25 mouse cellular contexts compared by ENCODE assay signal in genomic region chr4:41666646-41667045, GRCm38 (mm10). TPM values are rescaled to one million over a fixed set of nuclear protein-coding genes. Genes with fewer than 3 reads are reported as not detected.
DNase-seq lines count a peak whose midpoint lies in the region; ATAC-seq and TF ChIP-seq lines count a peak whose summit lies in the region.
"Had no signal": no experiment of that assay in that cellular context is flagged by ENCODE, and none has a peak within 500 bp of the region (broad histone marks: within the 10 kb centered on the region; RNA-seq: fewer than 3 reads in every experiment).

No protein-coding gene starts in this region.

- DNase-seq in adrenal gland, postnatal 36 days: peak; percentile 22 to 49
- DNase-seq in adrenal gland, adult 2 months: no peak
- DNase-seq in hindbrain, postnatal 0 days (ENCODE audit: low spot score): no peak
- no peak for DNase-seq in midbrain, embryonic 14.5 days
- peak; percentile 40 to 66 for DNase-seq in gastrocnemius, postnatal 36 days
- no peak for DNase-seq in cerebellum, postnatal 14 days
- DNase-seq: cerebellum, adult 18-20 months; heart, postnatal 10 days; layer of hippocampus, postnatal 36 days; lung, adult 18-20 months; lung, postnatal 14 days; thymus, adult 2 months; thymus, postnatal 4 days had no signal

- H3K9me3 ChIP-seq in hindbrain, embryonic 13.5 days: no peaks in the 10 kb centered on the region
- no peaks in the 10 kb centered on the region for H3K9me3 ChIP-seq in hindbrain, postnatal 0 days (ENCODE audit: low read length)
- no peaks in the 10 kb centered on the region for H3K9me3 ChIP-seq in midbrain, embryonic 12.5 days
- no peaks in the 10 kb centered on the region for H3K9me3 ChIP-seq in midbrain, embryonic 14.5 days (ENCODE audit: control insufficient read depth, low read length)
- H3K9me3 ChIP-seq: heart, embryonic 12.5 days; intestine, embryonic 15.5 days; limb, embryonic 13.5 days; liver, embryonic 12.5 days; midbrain, embryonic 15.5 days; neural tube, embryonic 12.5 days had no signal

- H3K4me2 ChIP-seq in hindbrain, embryonic 13.5 days: no peak overlapping the region
- H3K4me2 ChIP-seq in hindbrain, postnatal 0 days (ENCODE audit: low read depth, low read length): no peak overlapping the region
- H3K4me2 ChIP-seq in midbrain, embryonic 12.5 days (replicated peaks): no peak overlapping the region
- no peak overlapping the region for H3K4me2 ChIP-seq in midbrain, embryonic 14.5 days (ENCODE audit: low read length)
- H3K4me2 ChIP-seq: heart, embryonic 12.5 days; intestine, embryonic 15.5 days; limb, embryonic 13.5 days; liver, embryonic 12.5 days; midbrain, embryonic 15.5 days; neural tube, embryonic 12.5 days had no signal

- no peak for TF ChIP-seq CTCF in hindbrain, postnatal 0 days (IDR thresholded peaks at IDR 0.05; ENCODE audit: low read depth)

- H3K27ac ChIP-seq in hindbrain, embryonic 13.5 days: no peak overlapping the region
- no peak overlapping the region for H3K27ac ChIP-seq in hindbrain, postnatal 0 days
- 0 out of 2 replicates have a peak overlapping the region, but pooled peaks have one; percentile 15 for H3K27ac ChIP-seq in midbrain, embryonic 12.5 days (replicated peaks)
- H3K27ac ChIP-seq in midbrain, embryonic 14.5 days (replicated peaks; ENCODE audit: low read depth, low read length): no peak overlapping the region
- H3K27ac ChIP-seq: intestine, embryonic 15.5 days; kidney, postnatal 0 days; limb, embryonic 13.5 days; liver, embryonic 12.5 days; midbrain, embryonic 15.5 days; neural tube, embryonic 12.5 days; stomach, postnatal 0 days had no signal

- WGBS in hindbrain, embryonic 13.5 days: 78% methylated on average over 11 of the region's 11 CpGs
- whole genome bisulfite sequencing in hindbrain, postnatal 0 days: 70% methylated on average over 11 of the region's 11 CpGs
- WGBS in midbrain, embryonic 12.5 days: 76% methylated on average over 11 of the region's 11 CpGs
- 80% methylated on average over 11 of the region's 11 CpGs for WGBS in midbrain, embryonic 14.5 days

- H3K4me3 ChIP-seq in hindbrain, embryonic 13.5 days: no peak overlapping the region
- H3K4me3 ChIP-seq in hindbrain, postnatal 0 days (ENCODE audit: low read length): no peak overlapping the region
- no peak overlapping the region for H3K4me3 ChIP-seq in midbrain, embryonic 12.5 days
- H3K4me3 ChIP-seq in midbrain, embryonic 14.5 days (replicated peaks; ENCODE audit: low read depth, low read length): no peak overlapping the region
- H3K4me3 ChIP-seq: heart, embryonic 12.5 days; intestine, embryonic 15.5 days; limb, embryonic 13.5 days; liver, embryonic 12.5 days; midbrain, embryonic 15.5 days; neural tube, embryonic 12.5 days had no signal

- peaks cover 22% of the 10 kb centered on the region for H3K36me3 ChIP-seq in hindbrain, embryonic 13.5 days
- peaks cover 9% of the 10 kb centered on the region for H3K36me3 ChIP-seq in hindbrain, postnatal 0 days (ENCODE audit: insufficient read depth, low read length)
- peaks cover 81% of the 10 kb centered on the region for H3K36me3 ChIP-seq in midbrain, embryonic 12.5 days
- peaks cover 62% of the 10 kb centered on the region for H3K36me3 ChIP-seq in midbrain, embryonic 14.5 days (ENCODE audit: control insufficient read depth, insufficient read depth, low read length)
- H3K36me3 ChIP-seq: heart, embryonic 12.5 days; intestine, embryonic 15.5 days; limb, embryonic 13.5 days; liver, embryonic 12.5 days; midbrain, embryonic 15.5 days had no signal

- peaks cover 57% of the 10 kb centered on the region for H3K4me1 ChIP-seq in hindbrain, embryonic 13.5 days (replicated peaks)
- peaks cover 6% of the 10 kb centered on the region; the same call in 1 of the 2 replicates for H3K4me1 ChIP-seq in hindbrain, postnatal 0 days (ENCODE audit: insufficient read depth, low read length)
- peaks cover 60% of the 10 kb centered on the region for H3K4me1 ChIP-seq in midbrain, embryonic 12.5 days
- H3K4me1 ChIP-seq in midbrain, embryonic 14.5 days (ENCODE audit: control insufficient read depth, insufficient read depth, low read length): peaks cover 22% of the 10 kb centered on the region

- no peaks in the 10 kb centered on the region for H3K27me3 ChIP-seq in hindbrain, embryonic 13.5 days
- H3K27me3 ChIP-seq in hindbrain, postnatal 0 days (ENCODE audit: insufficient read depth, low read length): no peaks in the 10 kb centered on the region
- peaks cover 4% of the 10 kb centered on the region; the same call in 1 of the 2 replicates for H3K27me3 ChIP-seq in midbrain, embryonic 12.5 days
- no peaks in the 10 kb centered on the region for H3K27me3 ChIP-seq in midbrain, embryonic 14.5 days (ENCODE audit: control insufficient read depth, insufficient read depth, low read length)
- H3K27me3 ChIP-seq: intestine, embryonic 15.5 days; midbrain, embryonic 15.5 days; neural tube, embryonic 12.5 days had no signal

- intact Hi-C loops in gastrocnemius, postnatal 36 days (cut with DNase I): no loop called here

- peak overlapping the region; percentile 35; the same call in 1 of the 2 replicates for H3K9ac ChIP-seq in hindbrain, embryonic 13.5 days
- H3K9ac ChIP-seq in hindbrain, postnatal 0 days (replicated peaks; ENCODE audit: low read length): no peak overlapping the region
- H3K9ac ChIP-seq in midbrain, embryonic 12.5 days (replicated peaks): no peak overlapping the region
- H3K9ac ChIP-seq in midbrain, embryonic 14.5 days (replicated peaks; ENCODE audit: low read length): no peak overlapping the region
- H3K9ac ChIP-seq: heart, embryonic 12.5 days; intestine, embryonic 15.5 days; limb, embryonic 13.5 days; liver, embryonic 12.5 days; midbrain, embryonic 15.5 days; neural tube, embryonic 12.5 days had no signal

- ATAC-seq in hindbrain, embryonic 13.5 days (ENCODE audit: low FRiP score): no peak
- no peak for ATAC-seq in hindbrain, postnatal 0 days
- no peak for ATAC-seq in midbrain, embryonic 12.5 days (ENCODE audit: low FRiP score, low read depth)
- no peak for ATAC-seq in midbrain, embryonic 14.5 days (ENCODE audit: low FRiP score, low TSS enrichment)
- ATAC-seq: forebrain, embryonic 16.5 days; intestine, embryonic 15.5 days; liver, embryonic 12.5 days; midbrain, embryonic 15.5 days had no signal

RNA-seq across cellular contexts. Expression of gene Enho, which starts 26.5 kb away (rescaled TPM):
- total RNA-seq in adrenal gland, postnatal 36 days (2021): 1 to 10 TPM; 2.8 to 3.5 TPM
- total RNA-seq in adrenal gland, adult 2 months (2021): 1 to 10 TPM; 2.9 to 4.6 TPM
- polyA plus RNA-seq in adrenal gland, adult 2 months (2012; rRNA removed): 13.2 and 20.9 TPM in 2 replicates
- polyA plus RNA-seq in hindbrain, embryonic 13.5 days (2015; fragmentation: Nextera tagmentation; extraction: Ambion mirVana): 92.0 and 95.2 TPM in 2 replicates
- 179 and 205 TPM in 2 replicates for total RNA-seq in hindbrain, postnatal 0 days (2014; rRNA removed)
- polyA plus RNA-seq in hindbrain, postnatal 0 days (2015; fragmentation: Nextera tagmentation; extraction: Ambion mirVana): 139 and 141 TPM in 2 replicates
- 59.3 and 65.4 TPM in 2 replicates for polyA plus RNA-seq in midbrain, embryonic 12.5 days (2016; fragmentation: Nextera tagmentation; extraction: Ambion mirVana)
- 121 and 154 TPM in 2 replicates for polyA plus RNA-seq in midbrain, embryonic 14.5 days (2014; fragmentation: Nextera tagmentation; extraction: Ambion mirVana)
- 10 to 100 TPM; 10.3 to 10.9 TPM for total RNA-seq in gastrocnemius, postnatal 36 days (2021)
- total RNA-seq: megakaryocyte progenitor cell, adult 5-6 weeks had no signal

RNA-seq across cellular contexts. Expression of gene Cntfr, which starts 30.2 kb away (rescaled TPM):
- total RNA-seq in adrenal gland, postnatal 36 days (2021): 10 to 100 TPM; 39.3 to 40.3 TPM
- 10 to 100 TPM; 37.6 to 62.3 TPM for total RNA-seq in adrenal gland, adult 2 months (2021)
- 70.6 and 72.3 TPM in 2 replicates for polyA plus RNA-seq in adrenal gland, adult 2 months (2012; rRNA removed)
- polyA plus RNA-seq in hindbrain, embryonic 13.5 days (2015; fragmentation: Nextera tagmentation; extraction: Ambion mirVana): 24.4 and 27.8 TPM in 2 replicates
- 59.3 and 61.9 TPM in 2 replicates for total RNA-seq in hindbrain, postnatal 0 days (2014; rRNA removed)
- 18.5 and 22.1 TPM in 2 replicates for polyA plus RNA-seq in hindbrain, postnatal 0 days (2015; fragmentation: Nextera tagmentation; extraction: Ambion mirVana)
- 35.0 and 43.5 TPM in 2 replicates for polyA plus RNA-seq in midbrain, embryonic 12.5 days (2016; fragmentation: Nextera tagmentation; extraction: Ambion mirVana)
- polyA plus RNA-seq in midbrain, embryonic 14.5 days (2014; fragmentation: Nextera tagmentation; extraction: Ambion mirVana): 23.9 and 46.8 TPM in 2 replicates
- total RNA-seq in gastrocnemius, postnatal 36 days (2021): 10 to 100 TPM; 24.8 to 31.1 TPM
- total RNA-seq: megakaryocyte progenitor cell, adult 5-6 weeks had no signal

RNA-seq across cellular contexts. Expression of gene Il11ra1, which starts 33.1 kb away (rescaled TPM):
- total RNA-seq in adrenal gland, postnatal 36 days (2021): 10 to 100 TPM; 79.1 to 85.0 TPM
- total RNA-seq in adrenal gland, adult 2 months (2021): 10 to 100 TPM; 53.0 to 90.8 TPM
- polyA plus RNA-seq in adrenal gland, adult 2 months (2012; rRNA removed): 198 and 290 TPM in 2 replicates
- polyA plus RNA-seq in hindbrain, embryonic 13.5 days (2015; fragmentation: Nextera tagmentation; extraction: Ambion mirVana): 47.6 and 48.5 TPM in 2 replicates
- 24.4 and 41.9 TPM in 2 replicates for total RNA-seq in hindbrain, postnatal 0 days (2014; rRNA removed)
- polyA plus RNA-seq in hindbrain, postnatal 0 days (2015; fragmentation: Nextera tagmentation; extraction: Ambion mirVana): 47.4 and 49.8 TPM in 2 replicates
- polyA plus RNA-seq in midbrain, embryonic 12.5 days (2016; fragmentation: Nextera tagmentation; extraction: Ambion mirVana): 63.1 and 76.5 TPM in 2 replicates
- polyA plus RNA-seq in midbrain, embryonic 14.5 days (2014; fragmentation: Nextera tagmentation; extraction: Ambion mirVana): 28.1 and 32.1 TPM in 2 replicates
- 10 to 100 TPM; 30.8 to 41.2 TPM for total RNA-seq in gastrocnemius, postnatal 36 days (2021)

RNA-seq across cellular contexts. Expression of gene Rpp25l, which starts 46.7 kb away (rescaled TPM):
- 10 to 100 TPM; 39.2 to 42.6 TPM for total RNA-seq in adrenal gland, postnatal 36 days (2021)
- 10 to 100 TPM; 31.0 to 38.6 TPM for total RNA-seq in adrenal gland, adult 2 months (2021)
- 61.9 and 70.1 TPM in 2 replicates for polyA plus RNA-seq in adrenal gland, adult 2 months (2012; rRNA removed)
- 63.0 and 66.8 TPM in 2 replicates for polyA plus RNA-seq in hindbrain, embryonic 13.5 days (2015; fragmentation: Nextera tagmentation; extraction: Ambion mirVana)
- total RNA-seq in hindbrain, postnatal 0 days (2014; rRNA removed): 35.0 and 42.2 TPM in 2 replicates
- polyA plus RNA-seq in hindbrain, postnatal 0 days (2015; fragmentation: Nextera tagmentation; extraction: Ambion mirVana): 47.3 and 48.3 TPM in 2 replicates
- 68.7 and 69.3 TPM in 2 replicates for polyA plus RNA-seq in midbrain, embryonic 12.5 days (2016; fragmentation: Nextera tagmentation; extraction: Ambion mirVana)
- 62.2 and 64.1 TPM in 2 replicates for polyA plus RNA-seq in midbrain, embryonic 14.5 days (2014; fragmentation: Nextera tagmentation; extraction: Ambion mirVana)
- total RNA-seq in gastrocnemius, postnatal 36 days (2021): 10 to 100 TPM; 46.8 to 50.0 TPM

RNA-seq across cellular contexts. Expression of gene Dctn3, which starts 56.3 kb away (rescaled TPM):
- total RNA-seq in adrenal gland, postnatal 36 days (2021): 100 to 1,000 TPM; 103 to 123 TPM
- 100 to 1,000 TPM; 105 to 128 TPM for total RNA-seq in adrenal gland, adult 2 months (2021)
- 51.7 and 60.7 TPM in 2 replicates for polyA plus RNA-seq in adrenal gland, adult 2 months (2012; rRNA removed)
- 301 and 303 TPM in 2 replicates for polyA plus RNA-seq in hindbrain, embryonic 13.5 days (2015; fragmentation: Nextera tagmentation; extraction: Ambion mirVana)
- 145 and 147 TPM in 2 replicates for total RNA-seq in hindbrain, postnatal 0 days (2014; rRNA removed)
- 306 and 316 TPM in 2 replicates for polyA plus RNA-seq in hindbrain, postnatal 0 days (2015; fragmentation: Nextera tagmentation; extraction: Ambion mirVana)
- polyA plus RNA-seq in midbrain, embryonic 12.5 days (2016; fragmentation: Nextera tagmentation; extraction: Ambion mirVana): 184 and 185 TPM in 2 replicates
- polyA plus RNA-seq in midbrain, embryonic 14.5 days (2014; fragmentation: Nextera tagmentation; extraction: Ambion mirVana): 249 and 299 TPM in 2 replicates
- 10 to 100 TPM; 40.9 to 41.9 TPM for total RNA-seq in gastrocnemius, postnatal 36 days (2021)

Comparison
In these comparisons a context has a peak if more than half of its experiments do, and no peak if none do; other contexts are left out.
1. DNase-seq: peak in adrenal gland, postnatal 36 days (2 of 2) and gastrocnemius, postnatal 36 days (2 of 2); none in adrenal gland, adult 2 months (single experiment), hindbrain, postnatal 0 days (single experiment), midbrain, embryonic 14.5 days (single experiment) and cerebellum, postnatal 14 days (0 of 2).